Mouse (Mus musculus) right cerebral cortex, adult 2 months (tissue): ENCODE measurements around the gene Kat14.

Source experiments
- DNase-seq, 2 experiments: peaks; one replicate each; pipeline ENCODE4 v3.0.0; 2021 to 2022; ENCODE audit warnings: low spot score in 2 of 2

Gene Kat14

DNA sequence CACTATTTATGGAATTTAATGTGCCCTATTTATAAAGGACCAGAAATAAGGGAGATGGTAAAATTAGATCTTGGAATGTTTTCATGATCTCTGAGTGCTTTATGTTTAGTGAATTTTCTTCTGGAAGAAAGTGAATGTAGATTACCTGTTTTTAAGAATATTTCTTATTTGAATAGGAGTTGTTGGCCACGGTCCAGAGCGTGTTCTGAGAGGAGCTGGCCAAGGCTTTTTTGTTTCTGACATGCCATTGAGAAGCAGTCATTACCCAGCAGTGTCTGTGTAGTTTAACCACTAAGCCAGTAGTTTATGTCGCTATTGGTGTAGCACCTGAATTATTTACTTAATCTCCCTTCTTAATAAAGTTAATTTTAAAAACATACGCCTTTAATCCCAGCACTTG lies 13.0 kb downstream of the Kat14 start:
- DNase-seq: no peak

DNA sequence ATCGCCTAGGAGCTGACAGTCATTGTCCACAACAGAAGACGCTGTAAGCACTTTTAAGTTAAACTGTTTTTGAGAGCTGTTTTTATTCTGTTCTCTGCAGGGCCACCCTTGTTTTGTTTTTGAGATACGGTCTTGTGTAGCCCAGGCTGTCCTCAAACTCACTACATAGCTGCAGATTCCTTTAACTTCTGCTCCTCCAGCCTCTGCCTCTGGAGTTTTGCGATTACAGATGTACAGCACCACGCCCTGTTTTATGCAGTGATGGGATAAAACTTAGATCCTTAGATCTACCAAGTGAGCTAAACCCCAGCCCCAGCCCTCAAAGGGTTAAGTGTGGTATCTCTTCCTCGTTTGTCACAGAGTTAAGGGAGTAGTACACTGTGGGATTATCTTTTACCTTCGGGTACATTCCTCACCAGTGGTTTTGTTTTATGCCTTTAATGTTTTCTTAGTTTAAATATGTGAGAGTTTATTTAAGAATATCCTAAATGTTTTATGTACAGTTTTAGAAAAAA lies 13.9 kb downstream of the Kat14 start:
- DNase-seq: no peak

DNA sequence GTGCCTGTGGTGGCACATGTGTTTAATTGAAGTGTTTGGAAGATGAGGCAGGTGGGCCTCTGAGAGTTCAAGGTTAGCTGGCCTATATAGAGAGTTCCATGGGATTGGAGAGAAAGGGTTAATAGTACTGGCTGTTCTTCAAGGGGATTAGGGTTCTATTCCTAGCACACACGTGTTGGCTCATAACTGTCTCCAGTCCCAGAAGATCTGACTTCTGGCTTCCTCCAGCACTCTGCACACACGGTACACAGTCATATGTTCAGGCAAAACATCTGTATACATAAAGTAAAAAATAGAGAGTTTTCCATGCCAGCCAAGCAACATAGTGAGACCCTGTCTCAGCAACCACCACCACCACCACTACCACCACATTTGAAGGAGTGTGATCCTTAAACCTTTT lies 17.5 kb downstream of the Kat14 start:
- no peak for DNase-seq

DNA sequence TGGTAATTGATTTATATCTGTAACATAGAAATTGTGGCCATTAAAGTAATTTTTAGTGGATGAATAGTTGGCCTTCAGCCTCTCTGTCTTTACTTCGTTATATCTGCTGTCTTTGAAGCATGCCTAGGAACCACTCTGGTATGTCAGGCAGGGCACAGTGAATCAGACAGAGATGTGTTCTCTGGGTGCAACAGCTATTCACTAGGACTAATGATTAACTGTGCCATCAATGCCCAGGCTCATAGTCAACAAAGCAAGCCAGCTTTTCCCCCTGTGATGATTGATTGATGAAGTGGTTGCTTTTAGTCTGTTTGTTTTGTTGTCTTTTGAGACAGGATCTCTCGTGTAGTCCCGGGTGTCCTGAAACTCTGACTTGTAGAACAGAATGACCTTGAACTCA lies 19.6 kb downstream of the Kat14 start:
- no peak for DNase-seq

DNA sequence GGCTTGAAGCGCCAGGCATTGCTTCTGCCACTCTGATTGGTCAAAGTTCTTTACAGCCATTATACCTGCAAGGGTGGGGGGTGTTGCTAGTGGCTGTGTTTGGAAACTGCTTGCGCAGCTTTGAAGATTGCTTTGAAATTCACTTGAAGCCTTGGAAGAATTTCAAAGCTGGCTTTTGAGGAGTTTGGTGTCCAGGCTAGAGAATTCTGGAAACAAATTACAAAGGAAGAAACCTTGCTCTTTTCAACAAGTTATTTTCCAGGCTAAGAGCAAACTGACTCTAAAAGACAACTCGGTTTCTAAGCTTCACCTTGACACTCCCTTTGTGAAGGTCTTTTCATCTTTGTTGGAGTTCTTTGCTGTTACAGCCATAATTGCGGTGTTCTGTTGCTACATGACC lies 30.7 kb downstream of the Kat14 start:
- no peak for DNase-seq

DNA sequence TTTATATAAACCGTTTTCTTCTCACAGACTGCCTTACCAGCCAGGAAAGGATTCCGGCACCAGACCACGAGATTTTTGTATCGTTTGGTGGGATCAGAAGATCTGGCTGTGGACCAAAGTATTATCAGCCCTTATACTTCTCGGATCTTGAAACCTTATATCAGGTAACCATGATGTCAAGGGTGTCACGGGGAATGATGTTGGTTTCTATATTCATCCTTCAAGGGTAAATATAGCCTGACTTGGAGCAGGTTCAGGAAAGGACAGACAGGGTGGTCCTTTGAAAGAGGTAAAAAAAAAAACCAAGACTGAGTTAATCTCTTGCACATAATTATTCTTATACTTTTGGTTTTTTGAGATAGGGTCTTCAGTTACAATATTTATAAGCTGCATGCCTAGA lies 31.9 kb downstream of the Kat14 start:
- no peak for DNase-seq

DNA sequence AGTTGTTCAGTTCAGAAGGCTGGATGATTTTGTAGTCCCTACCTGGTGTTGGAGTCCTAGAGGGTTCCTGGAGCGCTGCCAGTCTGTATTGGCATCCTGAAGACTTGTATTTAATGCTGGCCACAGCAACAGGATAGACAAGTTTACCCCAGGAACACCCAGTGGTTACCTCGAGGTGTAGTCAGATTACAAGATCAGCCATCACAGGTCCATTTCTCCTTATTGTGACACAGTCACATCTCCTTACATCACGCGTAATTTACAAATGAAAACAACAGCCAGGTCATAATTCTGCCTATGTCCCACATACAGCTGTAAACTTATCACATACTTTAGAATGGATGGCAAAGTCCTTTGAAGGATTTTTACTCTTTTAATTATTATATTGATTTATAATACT lies 40.3 kb downstream of the Kat14 start:
- DNase-seq: no peak

DNA sequence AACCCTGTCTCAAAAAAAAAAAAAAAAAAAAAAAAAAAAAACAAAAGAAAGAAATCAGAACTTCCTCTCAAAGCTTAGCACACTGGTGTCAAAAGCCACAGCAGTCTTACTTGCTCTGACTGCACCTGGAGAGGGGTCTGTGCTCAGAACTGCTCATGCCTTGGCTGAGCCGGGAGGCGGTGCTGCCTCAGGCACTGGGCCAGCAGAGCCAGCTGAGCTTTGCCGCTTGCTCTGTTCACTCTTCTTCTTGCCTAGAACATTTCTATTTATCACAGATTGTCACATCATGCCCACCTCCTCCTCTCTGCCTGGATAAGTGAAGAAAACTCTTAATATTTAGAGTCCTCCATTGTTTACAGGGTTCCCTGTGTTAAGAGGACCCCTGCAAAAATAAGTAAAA lies 41.8 kb downstream of the Kat14 start:
- DNase-seq: peak; percentile 36 to 43

DNA sequence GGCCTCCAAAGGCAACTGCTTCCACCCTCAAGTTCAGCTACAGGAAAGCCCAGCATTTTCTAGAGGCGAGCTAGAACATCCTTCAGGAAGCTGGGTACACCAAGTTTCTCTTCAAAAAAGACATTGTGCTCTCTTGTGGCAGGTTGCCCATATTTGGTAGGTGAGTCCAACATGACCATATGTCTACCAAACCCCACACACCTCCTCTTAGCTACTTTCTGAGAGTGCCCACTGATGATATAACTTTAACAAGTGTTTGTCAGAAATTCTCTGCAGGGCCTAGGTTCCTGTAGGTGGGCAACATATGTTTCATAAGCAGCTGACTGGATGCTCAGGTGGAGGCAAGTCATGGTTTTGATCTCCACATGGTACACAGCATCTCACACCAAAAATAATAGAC lies 45.9 kb downstream of the Kat14 start:
- DNase-seq: peak; percentile 44 to 60

DNA sequence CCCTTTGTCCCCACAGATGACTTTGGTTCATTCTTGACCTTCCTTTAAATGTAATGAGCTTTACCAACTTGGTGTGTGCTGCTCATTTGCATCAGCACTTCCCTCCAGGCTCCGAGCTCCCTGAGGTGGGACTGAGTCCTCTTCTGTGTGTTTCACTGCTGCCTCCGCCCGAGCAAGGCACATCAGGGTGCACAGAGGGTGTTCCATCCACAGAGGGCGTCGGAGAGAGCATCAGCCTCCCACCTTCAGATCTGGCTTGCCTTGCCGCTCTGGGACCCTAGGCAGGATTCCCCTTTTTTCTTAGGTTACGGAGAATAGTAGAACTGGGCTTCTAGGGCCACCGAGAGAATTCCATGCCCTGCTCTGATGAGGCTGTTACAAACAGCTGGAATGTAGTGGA lies 48.1 kb downstream of the Kat14 start:
- DNase-seq: no peak

DNA sequence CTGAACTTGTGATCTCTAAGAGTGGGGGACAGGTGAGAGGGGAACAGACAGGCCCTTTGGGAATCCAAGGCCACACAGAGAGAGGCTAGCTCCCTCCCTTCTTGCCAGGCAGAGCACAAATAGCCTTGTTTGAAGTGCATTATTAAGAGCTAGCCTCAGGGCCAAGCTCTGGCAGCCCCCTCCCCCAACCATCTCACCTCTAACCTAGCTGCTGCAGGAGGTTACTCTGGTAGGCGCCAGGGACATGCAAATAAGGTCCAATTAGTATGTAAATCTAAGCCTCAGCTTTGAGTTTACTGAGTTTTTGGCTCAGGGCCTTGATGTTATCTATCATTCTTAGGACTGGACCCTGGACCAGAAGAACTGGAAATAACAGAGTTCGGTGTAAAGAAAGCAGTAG lies 49.3 kb downstream of the Kat14 start:
- DNase-seq: no peak

DNA sequence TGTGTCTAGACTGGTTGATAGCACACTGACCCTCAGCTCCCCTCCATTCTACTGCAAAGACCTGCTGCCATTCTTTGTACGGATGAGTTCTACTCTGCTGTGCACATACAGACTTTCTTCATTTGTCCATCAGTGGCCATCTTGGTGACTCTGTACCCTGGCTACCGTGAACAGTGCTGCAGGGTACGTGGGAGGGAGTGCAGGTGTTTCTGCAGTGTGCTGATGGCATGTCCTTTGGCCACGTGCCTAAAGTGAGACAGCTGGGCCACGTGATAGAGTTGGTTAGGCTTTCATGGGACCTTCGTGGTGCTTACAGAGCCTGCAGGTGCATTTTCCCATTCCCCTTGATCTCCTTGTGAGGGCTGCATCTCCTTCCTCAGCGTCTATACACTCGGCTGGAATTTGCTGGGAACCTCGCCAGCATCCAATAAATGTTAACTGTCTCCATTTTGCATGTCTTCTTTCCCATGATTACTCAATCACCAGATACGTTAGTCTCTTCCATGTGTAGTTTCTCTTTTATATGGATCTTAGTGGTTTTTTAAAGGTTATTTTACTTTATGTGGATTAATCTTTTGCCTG lies 53.4 kb downstream of the Kat14 start:
- DNase-seq: no peak

DNA sequence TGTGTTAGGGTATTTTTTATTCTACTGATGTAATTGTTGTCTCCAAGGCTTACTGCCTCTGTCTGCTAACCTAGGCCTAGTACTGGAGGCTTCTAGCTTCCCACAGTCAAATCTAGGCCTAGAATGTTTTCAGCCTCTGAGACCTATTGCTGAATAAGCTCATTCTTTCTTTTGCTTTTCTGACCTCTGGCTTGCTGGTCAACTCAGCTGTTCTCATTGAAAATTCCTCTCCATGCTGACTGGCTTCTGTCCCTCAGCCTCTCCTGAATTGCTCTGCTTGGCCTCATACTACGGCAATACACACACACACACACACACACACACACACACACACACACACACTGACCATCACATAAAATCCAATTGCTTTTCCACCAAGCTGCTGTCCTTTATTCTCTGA lies 57.0 kb downstream of the Kat14 start:
- no peak for DNase-seq

DNA sequence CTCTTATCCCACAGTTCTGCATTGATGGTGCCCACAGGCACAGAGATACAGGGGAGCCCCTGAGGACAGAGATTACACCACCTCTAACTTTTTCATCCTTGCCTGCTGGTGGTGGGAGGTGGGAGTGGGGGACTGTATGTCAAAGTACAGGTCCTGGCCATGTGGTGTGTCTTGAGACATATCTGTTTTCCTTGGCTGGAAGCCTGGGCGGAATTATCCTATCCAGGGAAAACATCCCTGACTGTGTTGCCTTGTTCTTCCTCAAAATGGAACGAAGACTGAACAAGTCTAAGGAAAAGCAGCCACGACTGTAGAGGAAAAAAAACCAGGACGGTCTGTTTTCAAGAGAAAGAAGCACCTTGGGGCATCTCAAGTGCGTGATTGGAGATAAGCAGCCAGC lies 59.1 kb downstream of the Kat14 start:
- no peak for DNase-seq

DNA sequence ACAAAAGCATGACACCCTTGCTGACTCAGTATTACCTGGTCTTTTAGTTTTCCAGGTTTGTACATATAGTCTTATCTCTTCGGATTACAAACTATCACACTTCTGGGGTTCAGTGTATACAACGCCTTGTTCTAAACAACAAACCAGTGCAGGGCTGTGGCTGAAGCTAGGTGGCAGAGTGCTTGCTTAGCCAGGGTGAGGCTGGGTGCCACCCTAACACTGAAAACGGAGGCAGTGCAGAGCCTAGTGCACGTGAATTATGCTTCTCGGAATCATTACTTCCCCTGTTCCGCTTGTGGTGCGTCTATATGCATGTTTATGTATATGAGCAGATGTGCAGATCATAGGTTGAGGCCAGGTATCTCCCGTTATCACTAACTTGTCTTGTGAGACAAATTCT lies 59.9 kb downstream of the Kat14 start:
- no peak for DNase-seq

DNA sequence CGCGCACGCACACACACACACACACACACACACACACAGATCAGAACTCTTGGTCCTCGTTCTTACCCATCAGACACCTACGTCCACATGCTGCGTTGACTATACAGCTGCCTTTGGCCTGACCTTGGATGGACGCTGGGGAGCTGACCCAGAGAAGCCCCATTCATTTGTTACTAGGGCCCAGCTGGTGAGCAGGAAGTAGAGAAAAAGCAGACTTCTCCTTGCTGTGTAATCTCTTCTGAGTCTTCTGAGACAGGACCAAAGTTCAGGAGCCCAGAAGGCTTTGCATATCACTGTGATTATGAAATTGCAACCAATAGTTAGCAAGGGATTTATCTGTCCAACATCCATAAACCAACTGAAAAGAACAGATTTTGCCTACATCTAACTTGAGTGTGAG lies 60.4 kb downstream of the Kat14 start:
- DNase-seq: no peak

DNA sequence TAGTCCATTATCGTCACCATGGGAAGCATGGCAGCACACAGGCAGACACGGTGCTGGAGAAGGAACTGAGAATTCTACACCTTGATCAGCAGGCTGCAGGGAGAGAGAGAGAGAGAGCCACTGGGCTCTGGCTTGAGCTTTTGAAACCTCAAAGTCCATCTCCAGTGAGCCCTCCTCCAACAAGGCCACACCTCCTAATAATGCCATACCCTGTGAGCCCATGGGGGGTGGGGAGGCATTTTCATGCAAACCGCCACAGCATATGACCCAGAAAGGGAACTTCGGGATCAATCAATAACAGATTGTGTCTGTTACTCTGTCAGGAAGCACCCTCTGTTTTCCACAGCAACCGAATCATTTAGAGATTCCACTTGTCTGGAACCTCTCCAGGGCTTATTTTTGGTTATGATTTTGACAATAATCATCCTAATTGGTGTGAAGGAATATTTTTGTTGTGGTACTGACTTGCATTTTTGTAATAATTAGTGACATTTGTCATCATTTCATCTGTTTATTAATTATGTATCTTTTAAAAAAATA lies 62.6 kb downstream of the Kat14 start:
- no peak for DNase-seq

DNA sequence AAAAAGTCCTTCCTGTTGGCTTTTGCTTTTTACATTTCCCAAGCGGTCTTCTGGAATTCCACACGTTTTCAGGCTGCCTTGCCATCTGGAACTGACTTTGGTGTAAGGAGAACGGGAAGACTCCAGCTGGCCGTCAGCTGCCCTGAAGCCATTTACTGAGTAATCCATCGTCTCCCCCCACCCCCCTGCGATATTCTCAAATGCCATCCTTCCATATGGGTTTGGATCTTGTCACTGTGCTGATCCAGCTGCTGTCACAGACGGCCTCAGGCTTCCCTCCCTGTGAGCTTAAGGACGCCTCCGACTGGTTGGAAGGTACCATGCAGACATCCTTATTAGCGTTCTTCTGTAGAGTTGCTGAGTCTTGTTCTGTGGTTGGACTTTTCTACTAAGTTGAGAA lies 66.9 kb downstream of the Kat14 start:
- DNase-seq: peak in 1 of 2 experiments; percentile 43

DNA sequence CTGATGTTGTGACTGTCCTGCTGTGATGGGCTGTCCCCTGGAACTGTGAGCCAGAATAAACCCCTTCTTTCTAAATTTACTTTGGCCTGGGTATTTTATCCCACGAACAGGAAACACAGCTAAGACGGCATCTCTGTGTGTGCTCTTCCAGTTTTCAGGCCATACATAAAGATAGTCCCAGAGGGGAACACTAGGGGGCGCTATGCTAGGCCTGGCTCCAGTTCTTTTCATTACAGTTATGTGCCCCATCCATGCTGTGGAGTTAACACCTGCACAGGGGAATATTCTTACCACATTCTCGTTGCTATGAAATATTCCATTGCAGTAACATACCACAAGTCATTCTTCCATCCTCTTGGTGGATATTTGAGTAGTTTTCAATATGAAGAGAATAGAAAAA lies 69.6 kb downstream of the Kat14 start:
- DNase-seq: no peak

DNA sequence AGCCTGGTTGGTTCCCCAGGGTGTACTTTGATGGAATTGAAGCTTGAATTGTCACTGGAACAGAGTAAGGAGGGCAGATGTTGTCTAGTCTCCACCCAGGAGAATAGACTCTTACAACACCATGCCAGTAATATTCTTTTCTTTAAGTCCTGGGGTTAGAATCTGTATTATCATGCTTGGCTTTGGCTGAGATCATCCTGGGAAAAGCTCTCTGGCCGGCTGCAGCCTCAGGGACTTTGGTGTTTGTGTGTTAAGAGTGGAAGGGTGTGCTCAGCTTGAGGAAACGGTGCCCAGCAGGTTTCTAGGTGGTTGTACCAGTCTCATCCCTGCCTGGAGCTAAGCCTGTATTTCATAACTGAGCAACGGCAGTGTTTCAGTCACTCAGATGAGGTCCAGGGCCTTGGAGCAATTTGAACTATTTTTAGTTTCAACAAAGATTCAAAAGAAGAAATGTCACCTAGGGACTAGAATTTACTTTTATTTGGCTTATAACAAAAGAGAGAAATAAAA lies 70.5 kb downstream of the Kat14 start:
- no peak for DNase-seq

DNA sequence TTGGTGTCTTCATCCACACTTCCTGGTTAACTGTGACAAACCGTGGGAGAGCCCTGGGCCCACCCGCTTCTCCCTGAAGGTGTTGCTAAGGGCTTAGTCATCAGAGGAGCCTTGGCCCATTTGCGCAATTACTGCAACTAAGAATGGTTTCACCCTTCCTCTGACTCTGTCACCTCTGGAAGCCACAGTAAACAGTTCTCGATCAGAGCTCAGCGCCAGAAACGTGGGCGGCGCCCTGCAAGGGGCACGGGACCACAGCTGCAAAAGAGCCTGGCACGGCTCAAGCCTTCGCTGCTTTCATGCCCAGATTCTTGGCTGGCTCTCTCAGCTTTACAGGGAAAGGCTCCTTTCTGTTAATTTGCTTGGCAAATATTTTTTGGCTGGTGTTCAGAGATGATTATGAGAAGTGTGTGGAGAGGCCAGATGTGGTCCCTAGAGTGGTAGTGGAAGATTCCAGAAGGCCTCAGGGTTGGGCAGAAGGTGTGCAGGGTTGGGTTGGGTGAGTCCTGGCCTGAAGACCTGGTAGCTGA lies 72.7 kb downstream of the Kat14 start:
- peak; percentile 67 to 76 for DNase-seq

DNA sequence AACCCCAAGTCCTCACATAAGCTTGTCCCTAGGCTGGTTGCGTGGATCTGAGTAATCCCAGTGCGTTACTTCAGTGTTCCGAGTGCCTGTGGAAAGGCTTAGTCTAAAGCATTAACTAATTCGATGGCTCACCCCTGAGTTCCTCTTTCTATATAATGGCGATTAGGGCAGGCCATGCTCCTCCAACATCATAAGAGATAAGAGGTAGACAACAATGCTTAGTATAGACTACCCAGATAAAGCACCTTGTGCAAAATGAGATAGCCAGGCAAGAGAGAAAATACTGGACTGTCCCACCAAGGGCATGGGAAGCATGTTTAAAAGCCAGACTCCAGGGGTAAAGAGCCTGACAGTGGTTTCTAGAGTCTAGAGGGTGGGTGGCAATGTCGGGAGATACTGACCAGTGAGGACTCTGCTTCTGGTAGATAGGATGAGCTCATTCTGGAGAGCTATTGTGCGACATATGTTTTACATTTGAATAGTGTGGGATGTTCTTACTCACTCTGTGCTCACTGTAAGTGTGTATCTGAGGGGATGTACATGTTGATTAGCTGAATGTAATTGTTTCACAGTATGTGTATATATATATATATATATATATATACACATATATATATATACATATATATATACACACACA lies 77.7 kb downstream of the Kat14 start:
- DNase-seq: no peak

DNA sequence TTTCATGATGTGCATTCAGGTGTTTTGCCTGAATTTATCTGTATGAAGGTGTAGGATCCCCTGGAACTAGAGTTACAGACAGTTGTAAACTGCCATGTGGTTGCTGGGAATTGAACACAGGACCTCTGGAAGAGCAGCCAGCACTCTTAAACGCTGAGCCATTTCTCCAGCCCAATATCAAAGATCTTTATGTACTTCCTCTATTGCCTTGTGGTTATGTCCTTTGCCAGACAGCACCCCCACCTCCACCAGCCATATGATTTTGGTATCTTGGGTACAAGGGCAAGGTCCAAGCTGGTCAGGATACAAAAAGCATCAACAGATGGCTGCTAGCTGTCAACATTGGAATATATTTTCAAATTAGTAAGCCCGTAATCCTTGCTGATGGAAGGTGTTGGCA lies 81.6 kb downstream of the Kat14 start:
- DNase-seq: no peak
